Mouse (Mus musculus) E14TG2a.4 (cell line): ENCODE results near the gene 2310011J03Rik.

Experiments used
- CTCF ChIP-seq: conservative IDR thresholded peaks from 2 replicates; pipeline ENCODE4 v1.5.1; 2014; ENCODE audit warnings: low read length
- NANOG ChIP-seq: IDR thresholded peaks from 2 replicates; pipeline ENCODE4 v1.6.1; 2014; ENCODE audit warnings: borderline replicate concordance, low read length, mixed read lengths
- POU5F1 ChIP-seq: IDR thresholded peaks from 2 replicates; pipeline ENCODE4 v1.6.1; 2014; ENCODE audit warnings: low read length, borderline replicate concordance

- TF ChIP-seq CTCF = 0 out of 2 replicates have a peak, but pooled peaks have one; percentile 4
- no peak for TF ChIP-seq POU5F1
- no peak for TF ChIP-seq NANOG
These were observed 28.6 kb upstream of the 2310011J03Rik start for GRCm38 (mm10) chr10:80348981-80349380.
